Mouse (Mus musculus): Measurements from ENCODE around the gene Rnf207. TPM values are rescaled to one million over a fixed set of nuclear protein-coding genes. Genes with fewer than 3 reads are reported as not detected.

Gene Rnf207
- total RNA-seq, 2 experiments from 2014 or later: not detected

DNA sequence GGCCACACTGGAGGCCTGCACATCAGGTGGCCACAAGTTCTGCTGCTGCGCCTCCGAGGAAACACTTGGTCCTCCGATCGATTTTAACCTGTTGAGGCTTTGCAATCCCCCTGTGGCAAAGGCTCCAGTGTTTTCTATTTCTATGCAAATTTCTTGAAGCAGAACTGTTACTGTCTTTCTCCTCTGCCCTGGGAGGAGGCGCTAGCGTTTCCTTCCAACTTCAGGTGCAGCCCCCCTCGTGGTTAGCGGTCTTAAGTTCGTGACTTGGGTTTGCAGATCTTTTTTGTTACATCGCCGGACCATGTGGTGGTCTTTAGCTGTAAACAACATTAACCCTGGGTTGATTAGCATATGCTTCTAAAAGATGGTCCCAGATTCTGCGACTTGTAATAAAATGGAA, 14.8 kb upstream of the Rnf207 start:
- ATAC-seq (replicated peaks; ENCODE audit: poor library complexity, severe bottlenecking): no peak

DNA sequence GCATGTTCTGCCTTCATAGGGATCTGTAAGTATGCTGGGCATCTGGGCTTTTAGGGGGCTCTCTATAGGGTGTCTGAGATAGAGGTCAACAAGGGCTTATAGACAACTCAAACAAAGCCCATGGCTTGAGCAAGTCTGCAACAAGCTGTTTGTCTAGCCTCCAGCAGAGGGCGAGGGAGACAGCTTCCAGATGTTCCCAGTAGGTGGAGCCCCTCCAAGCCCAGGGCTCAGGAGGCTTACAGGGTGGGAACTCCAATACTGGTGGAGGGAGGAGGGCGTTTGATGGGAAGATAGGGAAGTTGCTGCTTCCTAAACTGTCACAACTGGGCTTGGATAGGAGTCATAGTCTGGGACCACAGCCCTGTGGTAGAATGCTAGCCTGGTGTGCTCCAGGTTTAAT, 14.2 kb upstream of the Rnf207 start:
- peak; percentile 88 for ATAC-seq (replicated peaks; ENCODE audit: poor library complexity, severe bottlenecking)

DNA sequence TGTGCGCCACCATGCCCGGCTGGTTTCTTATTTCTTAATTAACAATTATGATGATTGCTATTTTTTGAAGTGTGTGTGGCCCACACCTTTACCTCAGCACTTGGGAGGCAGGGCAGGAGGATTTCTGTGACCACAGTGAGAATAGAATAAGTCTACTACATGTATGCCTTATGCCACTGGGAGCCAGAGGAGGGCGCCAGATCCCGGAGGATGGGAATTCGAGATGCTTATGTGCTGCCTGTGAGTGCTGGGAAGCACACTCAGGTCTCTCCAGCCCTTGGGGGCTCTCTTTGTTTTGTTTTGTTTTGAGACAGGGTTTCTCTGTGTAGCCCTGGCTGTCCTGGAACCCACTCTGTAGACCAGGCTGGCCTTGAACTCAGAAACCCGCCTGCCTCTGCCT, 9.9 kb upstream of the Rnf207 start:
- 0 out of 2 replicates have a peak, but pooled peaks have one; percentile 12 for ATAC-seq (replicated peaks; ENCODE audit: poor library complexity, severe bottlenecking)

DNA sequence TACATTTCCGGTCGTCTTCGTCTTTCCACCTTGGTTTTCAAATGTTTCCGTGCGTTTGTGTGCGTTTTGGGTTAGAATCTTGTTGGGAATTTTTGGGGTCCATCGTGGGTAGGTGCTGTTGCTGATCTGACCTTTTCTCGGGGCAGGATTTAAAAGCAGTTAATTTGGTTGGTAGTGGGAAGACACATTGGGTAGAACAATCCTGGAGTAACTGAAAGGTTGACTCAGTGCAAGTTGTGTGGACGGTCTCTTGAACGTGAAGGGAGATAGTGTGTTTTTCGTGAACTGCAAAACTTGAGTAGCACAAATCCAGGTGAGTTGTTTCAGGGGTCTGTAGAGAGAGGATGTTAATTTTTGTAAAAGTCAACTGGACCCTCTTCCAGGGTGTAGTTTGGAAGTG, 7.8 kb upstream of the Rnf207 start:
- no peak for ATAC-seq (replicated peaks; ENCODE audit: poor library complexity, severe bottlenecking)

DNA sequence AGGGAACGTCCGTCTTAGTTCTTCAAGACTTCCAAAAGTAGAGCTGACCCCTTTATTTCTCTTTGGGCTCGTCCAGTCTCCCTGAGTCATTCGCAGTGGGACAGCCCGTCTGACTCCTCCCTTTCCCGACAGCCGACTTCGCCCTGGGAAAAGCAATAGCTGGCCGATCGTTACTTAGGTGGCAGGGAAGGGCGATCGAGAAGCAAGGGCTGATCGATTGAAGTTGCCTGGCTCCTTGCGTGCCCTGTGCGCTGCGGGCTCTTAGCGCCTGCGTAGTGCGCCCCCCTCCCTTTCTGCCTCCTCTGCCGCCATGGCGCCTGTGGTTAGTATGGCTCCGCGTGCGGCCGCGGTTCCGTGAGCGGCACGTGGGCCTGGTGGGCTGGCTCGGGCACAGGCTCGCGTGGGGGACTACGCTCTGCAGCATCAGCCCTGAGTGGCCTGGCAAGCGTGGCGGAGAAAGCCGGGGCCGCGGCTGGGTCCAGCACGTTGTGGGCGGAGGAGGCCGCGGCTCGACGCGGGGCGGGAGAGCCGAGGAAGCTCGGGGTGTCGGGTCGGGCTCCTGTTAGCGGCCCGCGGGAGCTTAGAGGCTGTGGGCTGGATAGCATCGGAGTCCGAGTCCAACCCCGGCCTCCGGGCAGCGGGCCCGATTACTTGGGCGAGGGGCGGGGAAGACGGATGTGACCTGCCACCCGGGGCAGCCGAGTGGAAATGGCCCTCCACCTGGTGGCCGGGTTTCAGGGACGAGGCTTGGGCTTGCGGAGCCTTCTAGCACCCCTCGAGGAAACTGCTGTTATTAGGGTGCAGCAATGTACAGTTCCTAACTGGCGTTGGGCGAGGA, 7.0 kb upstream of the Rnf207 start, which contains the start of gene Rpl22:
TSS of gene Rpl22 (plus strand) at position 169 of the 838 bp plus-strand sequence.
- ATAC-seq (replicated peaks; ENCODE audit: poor library complexity, severe bottlenecking): peak; percentile 94

DNA sequence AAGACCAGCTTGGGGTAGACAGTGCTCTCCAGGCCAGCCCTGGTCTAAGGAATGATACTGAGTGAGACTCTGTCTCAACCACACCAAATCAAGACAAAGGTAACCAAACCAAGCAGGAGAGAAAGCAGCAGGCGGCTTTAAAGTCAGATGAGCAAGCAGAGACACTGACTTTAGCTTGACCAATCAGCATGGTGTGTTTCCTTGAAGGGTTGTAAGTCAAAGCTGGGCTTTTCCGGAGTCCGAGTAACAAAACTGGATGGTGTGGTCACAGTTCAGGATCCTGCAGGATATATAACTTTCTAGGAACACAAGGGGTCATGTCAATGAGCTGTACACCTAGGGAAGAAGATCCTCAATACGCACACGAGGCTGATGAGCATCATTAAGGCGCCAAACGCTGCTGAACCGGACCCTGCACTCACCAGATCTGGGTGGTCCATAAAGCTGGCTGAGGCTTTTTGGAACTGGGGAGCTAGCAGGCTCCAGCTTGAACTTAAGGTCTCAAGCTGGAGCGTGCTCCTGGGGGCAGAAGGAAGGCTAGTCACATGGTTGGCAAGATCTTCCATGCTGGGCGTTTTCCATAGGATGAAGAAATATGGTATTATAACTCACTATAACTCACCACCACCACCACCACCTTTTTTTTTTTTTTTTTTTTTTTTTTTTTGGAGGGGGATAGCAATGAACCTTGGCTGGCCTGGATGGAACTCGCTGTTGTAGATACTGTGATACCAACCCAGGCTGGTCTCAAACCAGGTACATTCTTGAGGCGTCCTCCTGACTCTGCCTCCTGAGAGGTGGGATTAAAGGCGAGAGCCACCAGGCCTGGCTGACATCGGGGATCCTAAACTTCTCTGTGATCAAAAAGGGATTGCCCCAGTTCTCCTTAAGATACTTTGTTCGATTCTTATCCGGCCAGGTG, 6.1 kb upstream of the Rnf207 start:
- ATAC-seq (replicated peaks; ENCODE audit: poor library complexity, severe bottlenecking): peak; percentile 1; the same call in 1 of the 2 replicates

DNA sequence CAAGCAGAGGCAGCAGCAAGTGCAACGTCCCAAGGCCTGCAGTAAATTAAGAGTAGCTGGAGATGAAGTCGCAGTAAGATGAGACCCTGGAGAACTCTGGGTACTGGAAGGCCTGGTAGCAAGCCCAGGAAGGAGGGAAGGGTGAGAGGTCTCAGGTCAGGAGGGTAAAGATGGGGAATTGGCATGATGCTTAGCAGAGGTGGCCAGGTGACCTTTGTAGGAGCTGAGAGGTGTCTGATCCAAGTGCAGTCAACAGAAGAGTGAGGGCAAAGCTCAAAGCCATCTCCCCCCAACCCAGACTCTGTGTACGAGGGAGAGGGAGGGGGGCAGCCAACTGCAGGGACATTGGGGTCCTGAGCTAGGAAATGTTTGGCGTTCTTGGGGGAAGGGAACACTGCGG, 2.7 kb upstream of the Rnf207 start:
- no peak for ATAC-seq (replicated peaks; ENCODE audit: poor library complexity, severe bottlenecking)

DNA sequence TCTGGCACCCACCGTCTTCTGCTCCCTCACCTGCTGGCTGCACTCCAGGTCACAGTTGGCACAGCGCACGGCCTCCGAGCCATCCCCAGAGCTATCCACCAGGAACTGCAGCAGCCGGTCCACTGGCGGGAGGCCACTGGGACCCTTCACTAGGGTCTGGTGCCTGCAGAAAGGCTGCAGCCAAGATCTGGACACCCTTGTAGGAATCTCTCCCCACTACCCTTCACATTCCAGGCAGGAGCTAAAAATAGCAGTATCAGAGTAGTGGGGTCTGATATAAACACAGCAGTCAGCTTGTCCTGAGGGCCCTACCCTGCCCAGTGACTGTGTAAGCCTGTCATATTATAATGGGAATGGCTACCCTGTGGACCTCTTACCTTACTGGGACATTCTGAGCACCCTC, 1.2 kb downstream of the Rnf207 start:
- no peak for ATAC-seq (replicated peaks; ENCODE audit: poor library complexity, severe bottlenecking)

DNA sequence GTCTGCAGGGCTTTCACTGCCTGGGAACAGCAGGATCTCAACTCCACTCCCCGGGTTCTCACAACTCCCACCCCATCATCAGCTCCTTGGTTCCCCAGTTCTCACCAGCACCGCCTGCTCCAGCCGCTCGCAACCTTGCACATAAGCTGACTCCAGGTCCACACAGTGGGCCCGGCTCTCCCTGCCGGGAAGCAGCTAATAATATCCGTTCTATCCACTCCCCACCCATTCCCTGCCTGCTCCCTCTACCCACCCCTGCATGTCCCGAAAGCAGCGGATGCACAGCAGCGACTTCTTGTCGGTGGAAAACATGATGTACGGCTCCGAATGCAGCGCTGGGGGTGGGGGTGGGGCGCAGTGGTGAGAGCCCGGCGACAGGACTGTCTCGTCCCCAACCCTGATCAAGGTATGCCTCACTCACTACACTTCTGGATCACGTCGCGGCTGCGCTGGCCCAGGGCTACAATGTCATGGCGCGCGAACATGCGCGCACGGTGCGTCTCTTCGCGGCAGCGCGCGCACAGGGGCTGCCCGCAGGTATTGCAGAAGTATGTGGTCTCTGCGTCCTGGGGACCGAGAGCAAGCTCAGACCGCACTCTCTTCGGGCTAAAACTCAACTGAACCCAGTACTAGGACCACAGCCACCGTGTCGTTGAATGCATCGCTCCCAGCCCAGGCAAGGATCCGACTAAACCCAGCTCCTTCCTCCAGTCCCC, 3.1 kb downstream of the Rnf207 start:
- peak; percentile 59 for ATAC-seq (replicated peaks; ENCODE audit: poor library complexity, severe bottlenecking)

DNA sequence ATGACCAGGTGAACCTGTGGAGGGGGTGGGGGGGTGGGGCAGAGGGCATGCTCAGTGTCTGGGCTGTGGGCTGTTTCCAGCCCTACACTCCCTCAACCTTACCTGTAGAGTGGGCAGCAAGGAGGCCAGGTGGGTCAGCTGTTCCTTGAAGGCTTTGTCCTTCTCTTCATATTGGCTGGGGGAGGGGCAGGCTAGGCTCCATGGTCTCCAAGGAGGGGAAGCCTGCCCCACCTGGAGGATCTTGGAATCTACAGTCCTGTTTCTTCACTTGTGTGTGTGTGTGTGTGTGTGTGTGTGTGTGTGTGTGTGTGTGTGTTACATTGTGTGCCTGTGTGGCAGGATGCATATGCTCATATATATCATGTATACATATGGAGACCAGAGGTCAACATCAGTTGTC, 4.9 kb downstream of the Rnf207 start:
- ATAC-seq (replicated peaks; ENCODE audit: poor library complexity, severe bottlenecking): no peak

DNA sequence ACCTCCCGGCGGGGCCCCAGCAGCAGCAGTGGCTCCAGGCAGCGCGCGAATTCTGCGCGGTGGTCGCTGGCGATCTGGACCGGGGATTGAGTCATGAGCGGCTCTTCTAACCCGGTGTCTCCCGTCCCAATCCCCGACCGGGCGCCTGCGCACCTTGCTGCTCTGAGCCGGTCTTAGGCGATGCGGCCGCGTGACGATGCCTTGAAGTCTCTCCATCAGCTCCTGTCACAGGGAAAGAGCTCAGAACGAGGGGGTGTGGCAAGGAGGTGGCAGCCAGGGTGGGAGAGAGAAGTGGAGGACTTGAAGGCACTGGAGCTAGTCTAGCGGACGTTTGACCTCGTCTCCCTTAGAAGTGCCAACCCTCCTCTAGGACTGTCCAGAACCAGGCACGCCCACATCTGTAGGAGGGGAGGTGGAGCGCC, 5.6 kb downstream of the Rnf207 start:
- peak; percentile 23 for ATAC-seq (replicated peaks; ENCODE audit: poor library complexity, severe bottlenecking)

DNA sequence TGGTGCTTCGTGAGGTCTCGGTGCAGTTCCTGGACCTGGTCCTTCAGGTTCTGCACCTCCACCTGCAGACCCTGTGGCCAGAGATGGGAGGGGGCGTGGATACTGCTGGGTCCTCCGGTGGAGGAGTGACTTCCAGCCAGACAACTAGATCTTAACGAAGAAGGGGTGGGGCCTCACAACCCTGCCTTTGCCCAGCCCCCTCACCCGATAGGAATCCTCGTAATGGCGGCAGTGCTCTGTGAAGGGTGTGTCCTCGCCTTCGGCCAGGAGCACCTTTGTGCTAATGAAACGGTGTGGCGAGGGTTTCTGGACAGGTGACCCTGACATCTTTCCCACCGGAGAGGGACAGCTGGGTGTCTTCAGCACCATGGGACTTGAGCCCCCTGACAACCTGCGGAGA, 6.6 kb downstream of the Rnf207 start:
- ATAC-seq (replicated peaks; ENCODE audit: poor library complexity, severe bottlenecking): no peak

DNA sequence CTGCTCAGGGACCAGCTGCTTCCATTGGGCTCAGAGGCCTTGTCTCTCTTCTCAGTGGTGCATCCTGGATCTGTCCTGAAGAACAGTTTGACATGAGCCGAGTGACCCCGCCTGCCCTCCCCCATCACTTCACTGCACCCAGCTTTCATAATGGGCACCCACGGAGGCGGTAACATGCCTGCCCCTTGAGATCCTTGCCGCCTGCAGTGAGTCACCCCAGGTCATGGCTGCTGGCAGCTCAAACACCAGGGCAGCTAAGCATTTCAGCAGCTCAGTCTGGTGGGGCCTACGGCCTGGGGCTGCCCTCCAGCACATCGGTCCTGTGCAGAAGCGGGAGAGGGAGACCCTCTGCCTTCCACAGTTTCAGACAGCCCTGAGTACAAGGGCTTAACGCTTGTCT, 11.3 kb downstream of the Rnf207 start:
- no peak for ATAC-seq (replicated peaks; ENCODE audit: poor library complexity, severe bottlenecking)

DNA sequence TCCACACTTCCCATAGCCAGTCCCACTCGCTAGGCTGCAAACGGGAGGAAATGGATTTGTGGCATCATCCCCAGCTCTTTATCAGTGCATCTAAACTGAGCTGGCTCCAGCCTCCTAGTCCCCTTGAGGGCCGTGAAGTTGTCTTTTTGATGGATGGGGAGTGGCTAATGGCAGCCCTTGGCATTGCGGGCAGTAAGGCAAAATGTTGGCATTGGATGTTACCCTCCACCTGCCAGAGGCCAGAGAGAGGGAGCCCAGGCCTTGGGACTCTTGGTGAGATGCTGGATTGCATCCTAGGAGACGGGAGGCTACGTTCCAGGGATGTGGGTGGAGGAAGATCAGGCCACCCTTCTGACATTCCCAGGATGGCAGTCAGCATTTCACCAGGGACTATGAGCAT, 12.8 kb downstream of the Rnf207 start:
- no peak for ATAC-seq (replicated peaks; ENCODE audit: poor library complexity, severe bottlenecking)

DNA sequence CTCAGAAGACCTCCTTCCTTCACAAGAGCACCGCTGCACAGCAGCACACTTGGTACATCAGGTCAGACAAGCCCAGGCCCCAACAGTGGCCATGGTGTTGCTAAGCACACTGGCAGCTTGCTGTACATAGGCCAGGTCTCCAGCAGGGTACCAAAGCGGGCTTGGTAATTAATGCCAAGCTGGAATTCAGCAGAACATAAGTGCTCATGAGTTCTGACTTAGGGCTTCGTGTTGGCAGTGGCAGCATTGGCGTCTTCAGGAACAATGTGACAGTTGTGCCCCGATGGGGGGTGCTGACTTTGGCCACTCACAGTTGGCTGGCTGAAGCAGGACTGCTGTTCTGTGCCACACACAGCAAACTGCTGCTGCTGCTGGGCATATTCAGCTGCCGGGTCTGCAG, 14.1 kb downstream of the Rnf207 start:
- no peak for ATAC-seq (replicated peaks; ENCODE audit: poor library complexity, severe bottlenecking)

DNA sequence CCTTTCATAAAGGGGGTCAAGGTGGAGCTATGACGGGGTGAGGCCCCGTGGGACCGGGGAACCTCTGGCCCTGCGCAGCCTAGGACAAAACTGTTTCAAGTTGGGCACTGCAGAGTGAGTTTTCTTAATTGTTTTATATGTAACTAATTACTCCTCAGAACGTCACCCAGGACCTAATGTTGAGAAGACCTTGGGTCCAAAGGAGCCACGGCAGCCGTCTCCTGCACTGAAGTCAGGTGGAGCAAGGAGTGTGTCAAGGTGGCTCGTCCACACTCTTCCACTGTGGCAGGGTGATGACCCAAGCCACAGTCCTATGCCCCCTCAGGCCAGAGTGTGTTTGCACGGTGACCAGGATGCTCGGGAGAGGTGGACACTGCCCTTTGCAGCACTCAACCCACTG, 15.6 kb downstream of the Rnf207 start:
- ATAC-seq (replicated peaks; ENCODE audit: poor library complexity, severe bottlenecking): no peak

DNA sequence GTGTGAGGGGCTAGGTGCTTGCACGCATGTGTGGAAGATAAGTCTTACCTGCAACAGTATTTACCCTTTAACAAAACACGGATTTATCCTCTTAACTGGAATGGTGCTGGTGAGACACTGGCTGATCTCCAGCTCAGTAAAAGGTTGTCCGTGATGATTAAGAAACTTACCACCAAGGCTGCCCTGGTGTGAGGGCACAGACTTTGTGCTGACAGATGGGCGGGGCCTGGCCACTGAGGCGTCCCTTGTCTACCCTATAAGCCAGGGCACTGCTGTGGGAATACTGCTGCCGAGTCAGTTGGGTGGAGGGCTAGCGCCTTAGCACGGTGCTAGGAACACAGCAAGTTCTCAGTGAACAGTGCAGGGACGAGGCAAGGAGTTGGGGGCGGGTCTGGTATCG, 16.8 kb downstream of the Rnf207 start:
- ATAC-seq (replicated peaks; ENCODE audit: poor library complexity, severe bottlenecking): no peak

DNA sequence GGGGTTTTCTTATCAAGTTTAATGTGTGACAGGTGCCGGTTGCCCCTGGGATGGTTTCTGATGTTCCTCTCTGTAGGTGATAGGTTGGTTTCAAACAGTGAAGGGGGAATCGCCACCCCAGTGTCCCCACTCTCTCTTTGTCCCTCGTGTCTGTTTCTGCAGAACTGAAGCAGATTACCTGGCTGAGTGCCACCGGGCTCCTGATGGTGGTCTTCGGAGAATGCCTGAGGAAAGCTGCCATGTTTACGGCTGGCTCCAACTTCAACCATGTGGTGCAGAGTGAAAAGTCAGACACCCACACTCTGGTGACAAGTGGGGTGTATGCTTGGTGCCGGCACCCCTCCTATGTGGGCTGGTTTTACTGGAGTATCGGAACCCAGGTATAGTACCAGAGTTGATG, 18.4 kb downstream of the Rnf207 start:
- no peak for ATAC-seq (replicated peaks; ENCODE audit: poor library complexity, severe bottlenecking)

DNA sequence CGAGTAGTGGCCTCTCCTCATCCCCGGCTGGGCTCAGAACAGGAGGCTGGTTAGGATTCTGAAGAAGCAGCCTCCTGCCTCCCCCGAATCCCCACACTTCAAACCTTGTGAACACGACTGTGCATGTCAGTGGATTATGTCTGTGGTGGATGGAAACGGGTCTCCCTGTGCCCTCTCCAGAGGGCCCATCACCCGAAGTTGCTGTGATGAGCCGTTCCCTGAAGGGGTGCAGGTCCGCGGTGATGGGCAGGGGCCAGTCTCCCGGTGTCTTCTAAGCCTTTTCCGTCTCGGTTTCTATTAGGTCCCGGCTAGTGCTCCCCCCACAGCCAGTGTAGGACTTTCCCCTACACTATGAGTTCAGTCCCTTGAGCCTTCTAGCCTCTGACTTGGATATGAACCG, 20.0 kb downstream of the Rnf207 start:
- ATAC-seq (replicated peaks; ENCODE audit: poor library complexity, severe bottlenecking): no peak

Measured in granulocyte monocyte progenitor cell, adult 5-6 weeks (primary cell).